Mouse (Mus musculus): Measurements from ENCODE around the gene Krt8.

GRCm38 (mm10) chr15:102026430-102026829 is 22.1 kb upstream of the Krt8 start:
- TF ChIP-seq CTCF (IDR thresholded peaks at IDR 0.05 in 2 of 3, conservative IDR thresholded peaks at IDR 0.05 in 1 of 3; ENCODE audit: control insufficient read depth in 1 of 3, insufficient read depth in 1 of 3, low read depth in 2 of 3, low read length in 3 of 3, poor library complexity in 1 of 3, severe bottlenecking in 1 of 3) = no peak
- TF ChIP-seq RCOR1 (IDR thresholded peaks at IDR 0.05; ENCODE audit: low read depth, low read length) = no peak

Data from MEL (cell line).